Comparison of ENCODE assay signal across 8 mouse cellular contexts in the genomic region with DNA sequence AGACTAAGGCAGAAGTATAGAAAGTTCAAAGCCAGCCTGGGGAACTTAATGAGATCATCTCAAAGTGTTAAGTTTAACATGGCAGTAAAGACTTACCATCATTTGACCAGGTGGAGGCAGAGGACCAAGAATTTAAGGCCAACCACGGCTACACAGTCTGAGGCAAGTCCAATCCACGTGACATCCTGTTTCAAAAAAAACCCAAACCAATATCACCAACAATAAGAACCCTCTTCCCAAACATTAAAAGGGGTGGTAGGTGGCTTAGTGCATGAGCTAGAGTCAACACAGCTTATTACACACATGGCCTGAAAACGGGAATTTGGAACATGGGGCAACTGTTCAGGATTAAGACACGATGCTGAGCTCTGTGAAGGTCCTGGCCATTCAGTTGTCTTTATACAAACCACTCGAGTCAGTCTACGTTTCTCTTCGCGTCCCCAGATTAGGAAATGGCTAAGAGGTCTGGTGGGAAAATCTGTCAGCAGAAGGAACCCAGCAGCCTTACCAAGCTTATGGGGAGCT. TPM values are rescaled to one million over a fixed set of nuclear protein-coding genes. Genes with fewer than 3 reads are reported as not detected.
DNase-seq lines count a peak whose midpoint lies in the region; ATAC-seq and TF ChIP-seq lines count a peak whose summit lies in the region.

No protein-coding gene starts in this region.

- no peaks in the 10 kb centered on the region for H3K9me3 ChIP-seq in heart, embryonic 16.5 days (replicated peaks; ENCODE audit: control insufficient read depth, low read length)
- H3K9me3 ChIP-seq in ES-E14 (ENCODE audit: control insufficient read depth, insufficient read depth, low read depth, low read length): no peaks in the 10 kb centered on the region
- H3K9me3 ChIP-seq in forebrain, postnatal 0 days (ENCODE audit: low read length): no peaks in the 10 kb centered on the region

- ATAC-seq in heart, embryonic 16.5 days (replicated peaks; ENCODE audit: extremely low read depth, insufficient read depth, low FRiP score): no peak
- peak; percentile 4 for ATAC-seq in forebrain, postnatal 0 days
- peak; percentile 2 for ATAC-seq in megakaryocyte, adult 5-6 weeks (ENCODE audit: poor library complexity, severe bottlenecking)

- H3K27me3 ChIP-seq in heart, embryonic 16.5 days (ENCODE audit: control insufficient read depth, insufficient read depth, low read length): no peaks in the 10 kb centered on the region
- no peaks in the 10 kb centered on the region for H3K27me3 ChIP-seq in forebrain, postnatal 0 days (ENCODE audit: insufficient read depth, low read length)

- no peak for TF ChIP-seq CTCF in forebrain, postnatal 0 days (IDR thresholded peaks at IDR 0.05; ENCODE audit: low read depth)

- in situ Hi-C loops in ES-E14 (cut with MboI; ENCODE audit: low sequenced_read_pairs in 2 of 2, unreplicated experiment in 2 of 2): no loop called here

- no peaks in the 10 kb centered on the region for H3K36me3 ChIP-seq in heart, embryonic 16.5 days (ENCODE audit: control insufficient read depth, insufficient read depth)
- H3K36me3 ChIP-seq in ES-E14 (ENCODE audit: control insufficient read depth, insufficient read depth, low read length, poor library complexity, severe bottlenecking): peaks cover 3% of the 10 kb centered on the region; the same call in 1 of the 2 replicates
- H3K36me3 ChIP-seq in forebrain, postnatal 0 days (ENCODE audit: insufficient read depth): no peaks in the 10 kb centered on the region

- peaks cover 12% of the 10 kb centered on the region for H3K4me1 ChIP-seq in heart, embryonic 16.5 days (ENCODE audit: control insufficient read depth, insufficient read depth, low read length)
- peaks cover 0 to 15% of the 10 kb centered on the region in 2 experiments; a peak in 2 of 4 replicates for H3K4me1 ChIP-seq in ES-E14 (ENCODE audit: control insufficient read depth in 2 of 2, insufficient read depth in 2 of 2, low read length in 2 of 2, poor library complexity in 1 of 2)
- H3K4me1 ChIP-seq in forebrain, postnatal 0 days (ENCODE audit: insufficient read depth): peaks cover 11% of the 10 kb centered on the region

- no peak for DNase-seq in heart, postnatal 4 days
- DNase-seq in ES-E14 (ENCODE audit: low read depth, low spot score): no peak
- no peak for DNase-seq in forebrain, postnatal 0 days
- DNase-seq in urinary bladder, adult 2 months (ENCODE audit: low spot score): no peak
- no peak for DNase-seq in adrenal gland, adult 8-10 months
- no peak for DNase-seq in adrenal gland, postnatal 4 days (ENCODE audit: low spot score in 2 of 2)

- H3K4me3 ChIP-seq in heart, embryonic 16.5 days (ENCODE audit: low read length): peak overlapping the region; percentile 62
- H3K4me3 ChIP-seq in ES-E14 (ENCODE audit: insufficient read depth in 1 of 2, low read depth in 1 of 2, low read length in 2 of 2, poor library complexity in 1 of 2, severe bottlenecking in 1 of 2): peak overlapping the region; percentile 61 to 81
- H3K4me3 ChIP-seq in forebrain, postnatal 0 days (ENCODE audit: low read depth, low read length): peak overlapping the region; percentile 63

- WGBS in heart, embryonic 16.5 days: 17% methylated on average over 8 of the region's 8 CpGs
- 28% methylated on average over 8 of the region's 8 CpGs for WGBS in forebrain, postnatal 0 days

- H3K9ac ChIP-seq in heart, embryonic 16.5 days (ENCODE audit: low read length): peak overlapping the region; percentile 81
- peak overlapping the region; percentile 75 for H3K9ac ChIP-seq in ES-E14 (ENCODE audit: insufficient read depth, low read depth, low read length, poor library complexity, severe bottlenecking)
- H3K9ac ChIP-seq in forebrain, postnatal 0 days: peak overlapping the region; percentile 57

- H3K4me2 ChIP-seq in heart, embryonic 16.5 days (ENCODE audit: low read depth, low read length): peak overlapping the region; percentile 74
- peak overlapping the region; percentile 74 for H3K4me2 ChIP-seq in forebrain, postnatal 0 days (ENCODE audit: low read depth)

- H3K27ac ChIP-seq in heart, embryonic 16.5 days (ENCODE audit: low read length): peak overlapping the region; percentile 95
- H3K27ac ChIP-seq in ES-E14 (ENCODE audit: insufficient read depth, low read depth, low read length, poor library complexity, severe bottlenecking): peak overlapping the region; percentile 17
- H3K27ac ChIP-seq in forebrain, postnatal 0 days (ENCODE audit: low read depth, low read length): peak overlapping the region; percentile 84

TF ChIP-seq in ES-E14, 5 proteins besides CTCF, POLR2A, EP300 and RAD21:
- TF ChIP-seq MAFK (IDR thresholded peaks at IDR 0.05; ENCODE audit: insufficient read depth, low read depth, low read length) (no peak), CHD2 (IDR thresholded peaks at IDR 0.05; ENCODE audit: low read depth, low read length) (no peak), ZNF384 (IDR thresholded peaks at IDR 0.05; ENCODE audit: low read depth, low read length) (no peak)

RNA-seq across cellular contexts. Expression of a gene that starts 0.8 kb away (rescaled TPM):
- polyA plus RNA-seq in heart, embryonic 16.5 days (2015; fragmentation: Nextera tagmentation; extraction: Ambion mirVana): 119 and 121 TPM in 2 replicates
- total RNA-seq in heart, postnatal 4 days (2021): 100 to 1,000 TPM; 198 to 205 TPM
- total RNA-seq in ES-E14 (2012; rRNA removed): 70.1 and 121 TPM in 2 replicates
- 18.0 and 20.2 TPM in 2 replicates for total RNA-seq in forebrain, postnatal 0 days (2014; rRNA removed)
- 8.3 and 12.7 TPM in 2 replicates for polyA plus RNA-seq in forebrain, postnatal 0 days (2015; fragmentation: Nextera tagmentation; extraction: Ambion mirVana)
- 5.9 and 12.6 TPM in 2 replicates for total RNA-seq in megakaryocyte, adult 5-6 weeks (2015)
- total RNA-seq in megakaryocyte, adult 5-6 weeks (2017): 6.2 and 10.8 TPM in 2 replicates
- polyA plus RNA-seq in urinary bladder, adult 2 months (2012; rRNA removed): 14.7 and 17.9 TPM in 2 replicates
- total RNA-seq in adrenal gland, adult 8-10 months (2022): 10 to 100 TPM; 10.4 to 21.0 (median 15.9) TPM
- 10 to 100 TPM; 23.1 to 26.5 TPM for total RNA-seq in adrenal gland, postnatal 4 days (2021)

RNA-seq across cellular contexts. Expression of a gene that starts 19.6 kb away (rescaled TPM):
- polyA plus RNA-seq in heart, embryonic 16.5 days (2015; fragmentation: Nextera tagmentation; extraction: Ambion mirVana): 0.07 and 0.08 TPM in 2 replicates
- total RNA-seq in heart, postnatal 4 days (2021): not detected
- not detected in 2 replicates for total RNA-seq in ES-E14 (2012; rRNA removed)
- 0.10 TPM in 1 of 2 replicates, not detected in the other for total RNA-seq in forebrain, postnatal 0 days (2014; rRNA removed)
- 0.09 TPM in 1 of 2 replicates, not detected in the other for polyA plus RNA-seq in forebrain, postnatal 0 days (2015; fragmentation: Nextera tagmentation; extraction: Ambion mirVana)
- total RNA-seq in megakaryocyte, adult 5-6 weeks (2015): not detected in 2 replicates
- not detected in 2 replicates for total RNA-seq in megakaryocyte, adult 5-6 weeks (2017)
- polyA plus RNA-seq in urinary bladder, adult 2 months (2012; rRNA removed): 0.17 and 0.21 TPM in 2 replicates
- under 1 TPM; 0.14 to 0.28 (median 0.25) TPM for total RNA-seq in adrenal gland, adult 8-10 months (2022)
- 1 to 10 TPM; 1.8 to 2.6 TPM for total RNA-seq in adrenal gland, postnatal 4 days (2021)

Comparison
In these comparisons a context has a peak if more than half of its experiments do, and no peak if none do; other contexts are left out.
1. H3K27ac ChIP-seq: peak in every context shown above with its lines; median percentile 95 in heart, embryonic 16.5 days; 84 in forebrain, postnatal 0 days; 17 in ES-E14.